ENCODE assay signal across 21 mouse cellular contexts in the genomic region with DNA sequence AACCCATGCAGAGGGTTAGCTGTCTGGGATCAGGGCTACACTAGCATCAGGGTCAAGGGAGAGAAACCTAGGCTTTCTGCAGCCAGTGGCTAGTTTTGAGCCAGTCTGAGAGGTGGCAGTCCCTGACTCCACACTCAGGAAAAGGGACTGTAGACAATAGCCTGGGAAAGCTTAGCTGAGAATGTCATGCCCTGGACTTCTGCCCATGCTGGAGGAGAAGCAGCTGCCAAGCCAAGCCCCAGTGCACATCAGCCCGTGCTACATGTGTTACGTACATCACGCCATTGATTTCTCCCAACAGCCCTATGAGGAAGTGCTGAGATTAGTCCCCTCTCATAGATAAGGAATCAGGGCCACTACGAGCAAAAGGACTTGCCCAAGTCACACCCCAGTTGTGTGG. TPM values are rescaled to one million over a fixed set of nuclear protein-coding genes. Genes with fewer than 3 reads are reported as not detected.
DNase-seq lines count a peak whose midpoint lies in the region; ATAC-seq and TF ChIP-seq lines count a peak whose summit lies in the region.
"Had no signal": no experiment of that assay in that cellular context is flagged by ENCODE, and none has a peak within 500 bp of the region (broad histone marks: within the 10 kb centered on the region; RNA-seq: fewer than 3 reads in every experiment).

No protein-coding gene starts in this region.

- H3K4me3 ChIP-seq in heart, embryonic 13.5 days: no peak overlapping the region
- no peak overlapping the region for H3K4me3 ChIP-seq in heart, embryonic 12.5 days
- no peak overlapping the region for H3K4me3 ChIP-seq in layer of hippocampus, adult 2 months
- no peak overlapping the region for H3K4me3 ChIP-seq in midbrain, embryonic 10.5 days
- no peak overlapping the region for H3K4me3 ChIP-seq in midbrain, embryonic 13.5 days (replicated peaks)
- H3K4me3 ChIP-seq in hindbrain, postnatal 0 days (ENCODE audit: low read length): no peak overlapping the region
- H3K4me3 ChIP-seq: embryonic facial prominence, embryonic 12.5 days; intestine, embryonic 15.5 days; megakaryocyte, embryonic 14.5 days; myocyte had no signal

- 49% methylated on average over 4 of the region's 4 CpGs for WGBS in heart, embryonic 13.5 days
- 52% methylated on average over 4 of the region's 4 CpGs for WGBS in heart, embryonic 12.5 days
- WGBS in midbrain, embryonic 10.5 days: 91% methylated on average over 4 of the region's 4 CpGs
- WGBS in midbrain, embryonic 13.5 days: 86% methylated on average over 4 of the region's 4 CpGs
- 45% methylated on average over 4 of the region's 4 CpGs for WGBS in hindbrain, postnatal 0 days

- peaks cover 12% of the 10 kb centered on the region for H3K4me1 ChIP-seq in heart, embryonic 13.5 days
- peaks cover 9% of the 10 kb centered on the region; the same call in 1 of the 2 replicates for H3K4me1 ChIP-seq in heart, embryonic 12.5 days (replicated peaks)
- peaks cover 52% of the 10 kb centered on the region for H3K4me1 ChIP-seq in midbrain, embryonic 10.5 days
- peaks cover 41% of the 10 kb centered on the region for H3K4me1 ChIP-seq in midbrain, embryonic 13.5 days (replicated peaks)
- peaks cover 17% of the 10 kb centered on the region for H3K4me1 ChIP-seq in hindbrain, postnatal 0 days (ENCODE audit: insufficient read depth, low read length)

- TF ChIP-seq CTCF in layer of hippocampus, adult 2 months (conservative IDR thresholded peaks at IDR 0.05): no peak
- TF ChIP-seq CTCF in hindbrain, postnatal 0 days (IDR thresholded peaks at IDR 0.05; ENCODE audit: low read depth): no peak

- no peak for DNase-seq in layer of hippocampus, adult 2 months (ENCODE audit: low spot score in 2 of 2)
- DNase-seq in layer of hippocampus, postnatal 25 days (ENCODE audit: extremely low spot score in 1 of 2, low spot score in 1 of 2): no peak
- no peak for DNase-seq in midbrain, embryonic 10.5 days (ENCODE audit: low spot score)
- DNase-seq in hindbrain, postnatal 0 days (ENCODE audit: low spot score): peak; percentile 59
- DNase-seq in spleen, postnatal 14 days (ENCODE audit: low spot score in 2 of 2): no peak
- DNase-seq: adrenal gland, adult 2 months; cerebellum, adult 11 months; cerebellum, postnatal 36 days; gastrocnemius, postnatal 10 days; heart, adult 18-20 months; right cerebral cortex, adult 18-20 months; thymus, adult 2 months had no signal

- H3K36me3 ChIP-seq in heart, embryonic 13.5 days: no peaks in the 10 kb centered on the region
- H3K36me3 ChIP-seq in heart, embryonic 12.5 days: no peaks in the 10 kb centered on the region
- H3K36me3 ChIP-seq in midbrain, embryonic 10.5 days: no peaks in the 10 kb centered on the region
- H3K36me3 ChIP-seq in midbrain, embryonic 13.5 days: peaks cover 7% of the 10 kb centered on the region
- no peaks in the 10 kb centered on the region; the same call in 1 of the 2 replicates for H3K36me3 ChIP-seq in hindbrain, postnatal 0 days (ENCODE audit: insufficient read depth, low read length)
- H3K36me3 ChIP-seq: embryonic facial prominence, embryonic 12.5 days; intestine, embryonic 15.5 days had no signal

- peak; percentile 16; the same call in 1 of the 2 replicates for ATAC-seq in heart, embryonic 13.5 days (ENCODE audit: extremely low read depth, insufficient number of reproducible peaks, low FRiP score, low TSS enrichment)
- ATAC-seq in heart, embryonic 12.5 days (ENCODE audit: insufficient number of reproducible peaks, low FRiP score): no peak
- no peak for ATAC-seq in midbrain, embryonic 13.5 days
- ATAC-seq in hindbrain, postnatal 0 days: no peak
- ATAC-seq: intestine, embryonic 15.5 days had no signal

- no peaks in the 10 kb centered on the region for H3K9me3 ChIP-seq in heart, embryonic 13.5 days
- no peaks in the 10 kb centered on the region for H3K9me3 ChIP-seq in heart, embryonic 12.5 days (replicated peaks)
- no peaks in the 10 kb centered on the region for H3K9me3 ChIP-seq in midbrain, embryonic 10.5 days (replicated peaks)
- no peaks in the 10 kb centered on the region for H3K9me3 ChIP-seq in midbrain, embryonic 13.5 days
- no peaks in the 10 kb centered on the region for H3K9me3 ChIP-seq in hindbrain, postnatal 0 days (ENCODE audit: low read length)
- H3K9me3 ChIP-seq: embryonic facial prominence, embryonic 12.5 days; intestine, embryonic 15.5 days; megakaryocyte, embryonic 14.5 days had no signal

- H3K9ac ChIP-seq in heart, embryonic 13.5 days: no peak overlapping the region
- no peak overlapping the region for H3K9ac ChIP-seq in heart, embryonic 12.5 days
- no peak overlapping the region for H3K9ac ChIP-seq in midbrain, embryonic 13.5 days (replicated peaks)
- H3K9ac ChIP-seq in hindbrain, postnatal 0 days (replicated peaks; ENCODE audit: low read length): no peak overlapping the region
- H3K9ac ChIP-seq: embryonic facial prominence, embryonic 12.5 days; intestine, embryonic 15.5 days had no signal

- no peak overlapping the region for H3K4me2 ChIP-seq in heart, embryonic 13.5 days
- H3K4me2 ChIP-seq in heart, embryonic 12.5 days: no peak overlapping the region
- H3K4me2 ChIP-seq in midbrain, embryonic 13.5 days (replicated peaks): no peak overlapping the region
- H3K4me2 ChIP-seq in hindbrain, postnatal 0 days (ENCODE audit: low read depth, low read length): no peak overlapping the region
- H3K4me2 ChIP-seq: embryonic facial prominence, embryonic 12.5 days; intestine, embryonic 15.5 days had no signal

- no peak overlapping the region for H3K27ac ChIP-seq in heart, embryonic 13.5 days (replicated peaks)
- no peak overlapping the region for H3K27ac ChIP-seq in heart, embryonic 12.5 days (ENCODE audit: poor library complexity, severe bottlenecking)
- peak overlapping the region; percentile 95 for H3K27ac ChIP-seq in layer of hippocampus, adult 2 months
- peak overlapping the region; percentile 78 for H3K27ac ChIP-seq in midbrain, embryonic 10.5 days (replicated peaks)
- no peak overlapping the region for H3K27ac ChIP-seq in midbrain, embryonic 13.5 days
- H3K27ac ChIP-seq in hindbrain, postnatal 0 days: 0 out of 2 replicates have a peak overlapping the region, but pooled peaks have one; percentile 11
- H3K27ac ChIP-seq: embryonic facial prominence, embryonic 12.5 days; intestine, embryonic 15.5 days; kidney, postnatal 0 days had no signal

- H3K27me3 ChIP-seq in heart, embryonic 13.5 days (replicated peaks): peaks cover 46% of the 10 kb centered on the region
- H3K27me3 ChIP-seq in heart, embryonic 12.5 days (replicated peaks): peaks cover 25% of the 10 kb centered on the region
- H3K27me3 ChIP-seq in midbrain, embryonic 10.5 days (ENCODE audit: low read depth, poor library complexity, severe bottlenecking): no peaks in the 10 kb centered on the region
- no peaks in the 10 kb centered on the region for H3K27me3 ChIP-seq in midbrain, embryonic 13.5 days
- no peaks in the 10 kb centered on the region for H3K27me3 ChIP-seq in hindbrain, postnatal 0 days (ENCODE audit: insufficient read depth, low read length)
- H3K27me3 ChIP-seq: embryonic facial prominence, embryonic 12.5 days; intestine, embryonic 15.5 days had no signal

RNA-seq across cellular contexts. Expression of a gene that starts 29.7 kb away (rescaled TPM):
- 1.6 and 2.0 TPM in 2 replicates for polyA plus RNA-seq in heart, embryonic 13.5 days (2015; fragmentation: Nextera tagmentation; extraction: Ambion mirVana)
- polyA plus RNA-seq in heart, embryonic 12.5 days (2016; fragmentation: Nextera tagmentation; extraction: Ambion mirVana): 1.0 and 1.6 TPM in 2 replicates
- 1 to 10 TPM; 1.4 to 2.1 TPM for total RNA-seq in layer of hippocampus, adult 2 months (2021)
- total RNA-seq in layer of hippocampus, postnatal 25 days (2021): 1 to 10 TPM; 1.5 TPM
- 0.84 and 0.93 TPM in 2 replicates for polyA plus RNA-seq in midbrain, embryonic 10.5 days (2016; fragmentation: Nextera tagmentation; extraction: Ambion mirVana)
- 0.61 and 0.62 TPM in 2 replicates for polyA plus RNA-seq in midbrain, embryonic 13.5 days (2015; fragmentation: Nextera tagmentation; extraction: Ambion mirVana)
- 0.42 and 0.72 TPM in 2 replicates for total RNA-seq in hindbrain, postnatal 0 days (2014; rRNA removed)
- polyA plus RNA-seq in hindbrain, postnatal 0 days (2015; fragmentation: Nextera tagmentation; extraction: Ambion mirVana): 1.3 and 1.4 TPM in 2 replicates
- total RNA-seq: MEL had no signal

RNA-seq across cellular contexts. Expression of a gene that starts 30.3 kb away (rescaled TPM):
- 0.31 and 0.37 TPM in 2 replicates for polyA plus RNA-seq in heart, embryonic 13.5 days (2015; fragmentation: Nextera tagmentation; extraction: Ambion mirVana)
- polyA plus RNA-seq in heart, embryonic 12.5 days (2016; fragmentation: Nextera tagmentation; extraction: Ambion mirVana): 0.22 and 0.38 TPM in 2 replicates
- 100 to 1,000 TPM; 401 to 415 TPM for total RNA-seq in layer of hippocampus, adult 2 months (2021)
- 100 to 1,000 TPM; 380 to 402 TPM for total RNA-seq in layer of hippocampus, postnatal 25 days (2021)
- polyA plus RNA-seq in midbrain, embryonic 10.5 days (2016; fragmentation: Nextera tagmentation; extraction: Ambion mirVana): 1.3 and 2.1 TPM in 2 replicates
- 9.4 and 12.6 TPM in 2 replicates for polyA plus RNA-seq in midbrain, embryonic 13.5 days (2015; fragmentation: Nextera tagmentation; extraction: Ambion mirVana)
- 86.8 and 90.5 TPM in 2 replicates for total RNA-seq in hindbrain, postnatal 0 days (2014; rRNA removed)
- polyA plus RNA-seq in hindbrain, postnatal 0 days (2015; fragmentation: Nextera tagmentation; extraction: Ambion mirVana): 22.7 and 24.5 TPM in 2 replicates
- total RNA-seq: MEL had no signal
- polyA plus RNA-seq: myocyte had no signal

RNA-seq across cellular contexts. Expression of a gene that starts 59.8 kb away (rescaled TPM):
- 657 and 732 TPM in 2 replicates for polyA plus RNA-seq in heart, embryonic 13.5 days (2015; fragmentation: Nextera tagmentation; extraction: Ambion mirVana)
- polyA plus RNA-seq in heart, embryonic 12.5 days (2016; fragmentation: Nextera tagmentation; extraction: Ambion mirVana): 751 and 791 TPM in 2 replicates
- 100 to 1,000 TPM; 892 to 923 TPM for total RNA-seq in layer of hippocampus, adult 2 months (2021)
- 100 to 1,000 TPM; 877 to 984 TPM for total RNA-seq in layer of hippocampus, postnatal 25 days (2021)
- polyA plus RNA-seq in midbrain, embryonic 10.5 days (2016; fragmentation: Nextera tagmentation; extraction: Ambion mirVana): 581 and 591 TPM in 2 replicates
- 507 and 515 TPM in 2 replicates for polyA plus RNA-seq in midbrain, embryonic 13.5 days (2015; fragmentation: Nextera tagmentation; extraction: Ambion mirVana)
- 64.5 and 72.1 TPM in 2 replicates for total RNA-seq in hindbrain, postnatal 0 days (2014; rRNA removed)
- polyA plus RNA-seq in hindbrain, postnatal 0 days (2015; fragmentation: Nextera tagmentation; extraction: Ambion mirVana): 624 and 631 TPM in 2 replicates

Comparison
In these comparisons a context has a peak if more than half of its experiments do, and no peak if none do; other contexts are left out.
1. H3K27ac ChIP-seq: peak in layer of hippocampus, adult 2 months (single experiment), midbrain, embryonic 10.5 days (single experiment) and hindbrain, postnatal 0 days (single experiment); none in heart, embryonic 13.5 days (single experiment), heart, embryonic 12.5 days (single experiment) and midbrain, embryonic 13.5 days (single experiment).